Mouse (Mus musculus) midbrain, embryonic 16.5 days (tissue): ENCODE data around the gene Zfp11. TPM values are rescaled to one million over a fixed set of nuclear protein-coding genes. Genes with fewer than 3 reads are reported as not detected.

Experiments
- ATAC-seq: fragments of 200-750 bp; cut with Nextera tagmentation; 2 replicates; pipeline ENCODE4 v1.8.0; 2017; ENCODE audit warnings: moderate TSS enrichment
- H3K27ac ChIP-seq: fragments of 300-500 bp; sonication (generic); 2 replicates; pipeline ENCODE4 v1.5.1; 2014; ENCODE audit warnings: mild to moderate bottlenecking, low read length, mixed read lengths
- H3K27me3 ChIP-seq: fragments of 300-500 bp; sonication (generic); 2 replicates; pipeline ENCODE4 v1.6.1; 2014; ENCODE audit warnings: low read depth, low read length, mixed read lengths; ENCODE audit not compliant: control insufficient read depth, insufficient read depth
- H3K36me3 ChIP-seq: fragments of 300-500 bp; sonication (generic); 2 replicates; pipeline ENCODE4 v1.6.1; 2014; ENCODE audit warnings: mild to moderate bottlenecking, low read length, moderate library complexity, mixed read lengths; ENCODE audit not compliant: control insufficient read depth, insufficient read depth
- H3K4me1 ChIP-seq: fragments of 300-500 bp; sonication (generic); 2 replicates; pipeline ENCODE4 v1.6.1; 2014; ENCODE audit warnings: mild to moderate bottlenecking, low read length, mixed read lengths; ENCODE audit not compliant: control insufficient read depth, insufficient read depth
- H3K4me2 ChIP-seq: fragments of 300-500 bp; sonication (generic); 2 replicates; pipeline ENCODE4 v1.6.1; 2014; ENCODE audit warnings: mild to moderate bottlenecking, low read length, mixed read lengths
- H3K4me3 ChIP-seq: fragments of 300-500 bp; sonication (generic); 2 replicates; pipeline ENCODE4 v1.5.1; 2014; ENCODE audit warnings: low read depth, mild to moderate bottlenecking, low read length, moderate library complexity, mixed read lengths
- H3K9ac ChIP-seq: fragments of 300-500 bp; sonication (generic); 2 replicates; pipeline ENCODE4 v1.6.1; 2014; ENCODE audit warnings: low read depth, low read length, mixed read lengths
- H3K9me3 ChIP-seq: fragments of 300-500 bp; sonication (generic); replicated peaks from 2 replicates; pipeline ENCODE4 v1.6.1; 2014; ENCODE audit warnings: mild to moderate bottlenecking, low read length, mixed read lengths; ENCODE audit not compliant: control insufficient read depth, poor library complexity, severe bottlenecking
- WGBS: fragments of 180-500 bp; shearing (Covaris S2); extraction: QIAGEN DNeasy Blood & Tissue Kit; methylation state at CpG from one replicate; pipeline ENCODE4 v1.1.7; 2014; 5-methylcytosine and 5-hydroxymethylcytosine counted together
- polyA plus RNA-seq: library from polyadenylated mRNA; unstranded; fragments of >200 nt; fragmentation: Nextera tagmentation; extraction: Ambion mirVana; gene quantifications from 2 replicates; pipeline ENCODE4 v1.2.1, GENCODE M21; 2015

Zfp11 gene
- polyA plus RNA-seq: 8.1 and 9.3 TPM in 2 replicates

GRCm38 (mm10) chr5:129670036-129670458 is at the start of gene Zfp11:
Gene Zfp11, minus strand, starts transcription at chr5:129670099.
- WGBS: under 1% methylated on average over 23 of the region's 23 CpGs
- peak; percentile 86 for ATAC-seq
- H3K36me3 ChIP-seq: no peaks in the 10 kb centered on the region

GRCm38 (mm10) chr5:129717016-129717415 is 47.1 kb upstream of the Zfp11 start:
- Histone ChIP-seq H3K4me2 (no peak overlapping the region), H3K4me3 (no peak overlapping the region), H3K9ac (no peak overlapping the region), H3K27me3 (no peaks in the 10 kb centered on the region), H3K36me3 (peaks cover 10% of the 10 kb centered on the region), H3K9me3 (no peaks in the 10 kb centered on the region), H3K4me1 (peaks cover 7% of the 10 kb centered on the region), H3K27ac (no peak overlapping the region)
- 92% methylated on average over 9 of the region's 9 CpGs for WGBS
- ATAC-seq: no peak

More at GRCm38 (mm10) chr5:129670036-129670458, at the start of gene Zfp11:
- Histone ChIP-seq H3K9ac (peak within 1 kb of the TSS; percentile 91), H3K9me3 (no peaks in the 10 kb centered on the region), H3K27ac (peak within 1 kb of the TSS; percentile 82), H3K4me3 (peak within 1 kb of the TSS; percentile 84), H3K4me2 (peak within 1 kb of the TSS; percentile 92), H3K4me1 (peaks cover 14% of the 10 kb centered on the region), H3K27me3 (no peaks in the 10 kb centered on the region)

- under 1% methylated on average over 33 of the region's 33 CpGs for WGBS
- peak within 1 kb of the TSS; percentile 66 for H3K9ac ChIP-seq
- H3K4me1 ChIP-seq: peaks cover 7% of the 10 kb centered on the region
- H3K36me3 ChIP-seq: peaks cover 10% of the 10 kb centered on the region
- peak within 1 kb of the TSS; percentile 81 for H3K4me2 ChIP-seq
- H3K9me3 ChIP-seq: no peaks in the 10 kb centered on the region
- ATAC-seq: peak; percentile 94
- peak within 1 kb of the TSS; percentile 56 for H3K4me3 ChIP-seq
- H3K27ac ChIP-seq: peak within 1 kb of the TSS; percentile 38
- no peaks in the 10 kb centered on the region for H3K27me3 ChIP-seq
These were observed 45.5 kb upstream of the Zfp11 start, which contains the start of gene Mrps17 for GRCm38 (mm10) chr5:129715326-129715861. Gene Mrps17, plus strand, starts transcription at chr5:129715497.

- H3K4me1 ChIP-seq: no peaks in the 10 kb centered on the region
- H3K27ac ChIP-seq: no peak within 1 kb of the TSS
- H3K4me2 ChIP-seq: no peak within 1 kb of the TSS
- ATAC-seq: no peak
- H3K36me3 ChIP-seq: no peaks in the 10 kb centered on the region
- H3K4me3 ChIP-seq: no peak within 1 kb of the TSS
- 71% methylated on average over 2 of the region's 2 CpGs for WGBS
- H3K27me3 ChIP-seq: no peaks in the 10 kb centered on the region
- H3K9me3 ChIP-seq: no peaks in the 10 kb centered on the region
- H3K9ac ChIP-seq: no peak within 1 kb of the TSS
These were observed 38.5 kb upstream of the Zfp11 start, which contains the start of gene Sept14 for GRCm38 (mm10) chr5:129708412-129708811. Gene Sept14, minus strand, starts transcription at chr5:129708512.

GRCm38 (mm10) chr5:129703368-129703767 is 33.5 kb upstream of the Zfp11 start:
- Histone ChIP-seq H3K9me3 (no peaks in the 10 kb centered on the region), H3K4me1 (no peaks in the 10 kb centered on the region), H3K4me2 (no peak overlapping the region), H3K36me3 (no peaks in the 10 kb centered on the region), H3K4me3 (no peak overlapping the region), H3K27me3 (no peaks in the 10 kb centered on the region; the same call in 1 of the 2 replicates), H3K9ac (no peak overlapping the region), H3K27ac (no peak overlapping the region)
- ATAC-seq: no peak

GRCm38 (mm10) chr5:129701706-129702105 is 31.8 kb upstream of the Zfp11 start:
- WGBS: 68% methylated on average over 1 of the region's 1 CpGs
- H3K27me3 ChIP-seq: no peaks in the 10 kb centered on the region; the same call in 1 of the 2 replicates

GRCm38 (mm10) chr5:129700506-129700905 is 30.6 kb upstream of the Zfp11 start:
- Histone ChIP-seq H3K36me3 (no peaks in the 10 kb centered on the region), H3K4me2 (no peak overlapping the region), H3K9me3 (no peaks in the 10 kb centered on the region), H3K27me3 (no peaks in the 10 kb centered on the region; the same call in 1 of the 2 replicates), H3K4me1 (no peaks in the 10 kb centered on the region), H3K4me3 (no peak overlapping the region), H3K27ac (no peak overlapping the region), H3K9ac (no peak overlapping the region)
- WGBS: 25% methylated on average over 2 of the region's 2 CpGs
- no peak for ATAC-seq

More at GRCm38 (mm10) chr5:129701706-129702105, 31.8 kb upstream of the Zfp11 start:
- no peak for ATAC-seq
- no peaks in the 10 kb centered on the region for H3K4me1 ChIP-seq
- H3K9me3 ChIP-seq: no peaks in the 10 kb centered on the region
- no peak overlapping the region for H3K27ac ChIP-seq
- H3K9ac ChIP-seq: no peak overlapping the region
- no peak overlapping the region for H3K4me3 ChIP-seq
- no peak overlapping the region for H3K4me2 ChIP-seq
- H3K36me3 ChIP-seq: no peaks in the 10 kb centered on the region

GRCm38 (mm10) chr5:129690528-129690927 is 20.6 kb upstream of the Zfp11 start:
- no peaks in the 10 kb centered on the region for H3K9me3 ChIP-seq
- ATAC-seq: no peak
- no peak overlapping the region for H3K9ac ChIP-seq
- no peaks in the 10 kb centered on the region for H3K4me1 ChIP-seq
- no peaks in the 10 kb centered on the region for H3K27me3 ChIP-seq
- H3K4me3 ChIP-seq: no peak overlapping the region
- no peaks in the 10 kb centered on the region for H3K36me3 ChIP-seq
- no peak overlapping the region for H3K4me2 ChIP-seq
- H3K27ac ChIP-seq: no peak overlapping the region
- WGBS: 89% methylated on average over 3 of the region's 3 CpGs

GRCm38 (mm10) chr5:129687621-129688020 is 17.7 kb upstream of the Zfp11 start:
- Histone ChIP-seq H3K4me1 (no peaks in the 10 kb centered on the region), H3K27me3 (no peaks in the 10 kb centered on the region), H3K9ac (no peak overlapping the region), H3K4me3 (no peak overlapping the region), H3K36me3 (no peaks in the 10 kb centered on the region), H3K4me2 (no peak overlapping the region), H3K9me3 (no peaks in the 10 kb centered on the region), H3K27ac (no peak overlapping the region)
- ATAC-seq: no peak
- 92% methylated on average over 7 of the region's 7 CpGs for WGBS
